Mouse (Mus musculus) lung, adult 2 months (tissue): ENCODE measurements at regions not wholly inside any gene's neighbourhood (a gene's known extent, or its start where the extent isn't known, plus 50 kb on each side); places are given as distances from the start of the nearest gene placed in this dataset.

Source experiments
- CTCF ChIP-seq: fragments of 200-500 bp; IDR thresholded peaks from 2 replicates; pipeline ENCODE4 v1.5.1; 2011; ENCODE audit warnings: mild to moderate bottlenecking, low read length, control low read depth; ENCODE audit not compliant: insufficient read depth
- POLR2A ChIP-seq: fragments of 200-500 bp; IDR thresholded peaks from 2 replicates; pipeline ENCODE4 v1.6.1; 2011; ENCODE audit warnings: low read depth, mild to moderate bottlenecking, control low read depth, low read length, borderline replicate concordance; ENCODE audit errors: extremely low read depth

DNA sequence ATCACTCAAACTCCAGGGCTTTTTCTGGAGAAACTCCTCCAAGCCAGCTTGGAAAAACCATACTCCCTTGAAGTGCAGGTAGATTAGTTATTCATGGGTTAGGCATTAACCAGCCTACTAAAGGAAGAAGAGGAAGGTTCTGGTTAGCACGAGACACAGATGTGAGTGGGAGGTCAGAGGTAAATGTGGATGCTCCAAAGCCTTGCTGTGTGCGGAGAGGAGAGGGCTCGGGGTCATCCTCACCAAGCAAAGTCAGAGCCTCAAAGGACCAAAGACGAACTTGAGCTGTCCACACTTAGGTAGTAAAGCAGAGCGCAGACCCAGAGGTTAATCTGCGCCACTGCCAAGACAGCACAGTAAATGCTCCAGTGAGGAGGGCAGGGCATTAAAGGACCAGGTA, 177.8 kb upstream of the Klf12 start:
- TF ChIP-seq CTCF (no peak), POLR2A (no peak)
